9 mouse cellular contexts compared by ENCODE assay signal in the genomic region with DNA sequence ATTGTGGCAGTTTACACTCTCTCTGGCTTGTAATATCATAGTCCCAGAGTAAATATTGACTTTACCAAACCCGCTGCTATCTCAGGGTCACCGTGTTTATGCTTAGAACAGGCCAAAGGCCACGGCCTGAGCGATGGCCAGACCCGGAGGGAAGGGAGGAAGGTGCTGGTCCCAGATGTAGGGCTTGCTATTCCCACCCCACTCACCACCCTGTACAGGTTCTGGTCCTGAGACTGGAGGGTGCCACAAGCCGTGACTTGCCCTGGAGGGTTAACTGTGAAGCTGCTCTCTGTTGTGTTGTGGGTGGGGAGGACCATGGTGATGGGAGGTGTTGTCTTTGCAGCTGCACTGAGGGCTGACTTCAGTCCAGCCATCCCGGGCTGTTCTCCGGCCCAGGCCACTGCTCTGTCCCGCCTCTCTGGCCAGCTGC. TPM values are rescaled to one million over a fixed set of nuclear protein-coding genes. Genes with fewer than 3 reads are reported as not detected.
DNase-seq lines count a peak whose midpoint lies in the region; ATAC-seq and TF ChIP-seq lines count a peak whose summit lies in the region.
"Had no signal": no experiment of that assay in that cellular context is flagged by ENCODE, and none has a peak within 500 bp of the region (broad histone marks: within the 10 kb centered on the region; RNA-seq: fewer than 3 reads in every experiment).

No protein-coding gene starts in this region.

- peak overlapping the region; percentile 2; the same call in 1 of the 2 replicates for H3K4me3 ChIP-seq in limb, embryonic 12.5 days (replicated peaks)
- H3K4me3 ChIP-seq in forebrain, embryonic 10.5 days = no peak overlapping the region
- H3K4me3 ChIP-seq in forebrain, postnatal 0 days (ENCODE audit: low read depth, low read length) = no peak overlapping the region
- H3K4me3 ChIP-seq: midbrain, embryonic 12.5 days had no signal

- ATAC-seq in limb, embryonic 12.5 days (ENCODE audit: insufficient number of reproducible peaks, insufficient read depth, low FRiP score, low TSS enrichment, low read depth) = no peak
- ATAC-seq in inflammation-experienced regulatory T-cells, adult 6 months = no peak
- ATAC-seq in forebrain, postnatal 0 days = no peak

- peak overlapping the region; percentile 27; the same call in 1 of the 2 replicates for H3K9ac ChIP-seq in limb, embryonic 12.5 days (replicated peaks)
- H3K9ac ChIP-seq in forebrain, postnatal 0 days = no peak overlapping the region
- H3K9ac ChIP-seq: midbrain, embryonic 12.5 days had no signal

- peaks cover 5% of the 10 kb centered on the region; the same call in 1 of the 2 replicates for H3K9me3 ChIP-seq in limb, embryonic 12.5 days
- H3K9me3 ChIP-seq in forebrain, embryonic 10.5 days = no peaks in the 10 kb centered on the region; the same call in 1 of the 2 replicates
- no peaks in the 10 kb centered on the region for H3K9me3 ChIP-seq in forebrain, postnatal 0 days (ENCODE audit: low read length)
- H3K9me3 ChIP-seq: midbrain, embryonic 12.5 days had no signal

- no peaks in the 10 kb centered on the region for H3K36me3 ChIP-seq in limb, embryonic 12.5 days
- no peaks in the 10 kb centered on the region for H3K36me3 ChIP-seq in forebrain, embryonic 10.5 days (replicated peaks)
- no peaks in the 10 kb centered on the region for H3K36me3 ChIP-seq in forebrain, postnatal 0 days (ENCODE audit: insufficient read depth)
- H3K36me3 ChIP-seq: midbrain, embryonic 12.5 days had no signal

- H3K4me1 ChIP-seq in limb, embryonic 12.5 days (replicated peaks) = peaks cover 39% of the 10 kb centered on the region
- peaks cover 45% of the 10 kb centered on the region for H3K4me1 ChIP-seq in forebrain, embryonic 10.5 days
- peaks cover 4% of the 10 kb centered on the region for H3K4me1 ChIP-seq in forebrain, postnatal 0 days (ENCODE audit: insufficient read depth)

- peak overlapping the region; percentile 94 for H3K4me2 ChIP-seq in limb, embryonic 12.5 days
- H3K4me2 ChIP-seq in forebrain, postnatal 0 days (ENCODE audit: low read depth) = no peak overlapping the region

- peaks cover 23% of the 10 kb centered on the region; the same call in 1 of the 2 replicates for H3K27me3 ChIP-seq in limb, embryonic 12.5 days
- peaks cover 62% of the 10 kb centered on the region for H3K27me3 ChIP-seq in forebrain, embryonic 10.5 days (ENCODE audit: poor library complexity, severe bottlenecking)
- H3K27me3 ChIP-seq in forebrain, postnatal 0 days (ENCODE audit: insufficient read depth, low read length) = peaks cover 44% of the 10 kb centered on the region

- TF ChIP-seq CTCF in forebrain, postnatal 0 days (IDR thresholded peaks at IDR 0.05; ENCODE audit: low read depth) = no peak

- DNase-seq in heart, adult 18-20 months = peak; percentile 71 to 77
- no peak for DNase-seq in heart, adult 8-10 months (ENCODE audit: low spot score)
- DNase-seq in urinary bladder, adult 2 months (ENCODE audit: low spot score) = peak; percentile 47
- no peak for DNase-seq in urinary bladder, postnatal 14 days (ENCODE audit: low spot score)
- DNase-seq in forebrain, embryonic 10.5 days (ENCODE audit: extremely low spot score, low spot score) = no peak
- DNase-seq in forebrain, postnatal 0 days = no peak

- no peak overlapping the region for H3K27ac ChIP-seq in limb, embryonic 12.5 days
- no peak overlapping the region for H3K27ac ChIP-seq in forebrain, embryonic 10.5 days
- no peak overlapping the region for H3K27ac ChIP-seq in forebrain, postnatal 0 days (ENCODE audit: low read depth, low read length)
- H3K27ac ChIP-seq: midbrain, embryonic 12.5 days had no signal

- WGBS in limb, embryonic 12.5 days = 29% methylated on average over 9 of the region's 9 CpGs
- WGBS in forebrain, embryonic 10.5 days = 46% methylated on average over 9 of the region's 9 CpGs
- 70% methylated on average over 9 of the region's 9 CpGs for WGBS in forebrain, postnatal 0 days

RNA-seq across cellular contexts. Expression of gene Plekhg3, which starts 4.8 kb away (rescaled TPM):
- total RNA-seq in heart, adult 18-20 months (2021) = 10 to 100 TPM; 10.6 to 11.4 TPM
- total RNA-seq in heart, adult 8-10 months (2022) = 10 to 100 TPM; 11.4 to 14.3 (median 13.2) TPM
- polyA plus RNA-seq in urinary bladder, adult 2 months (2012; rRNA removed) = 56.5 and 62.8 TPM in 2 replicates
- 6.2 and 7.4 TPM in 2 replicates for polyA plus RNA-seq in limb, embryonic 12.5 days (2016; fragmentation: Nextera tagmentation; extraction: Ambion mirVana)
- polyA plus RNA-seq in inflammation-experienced regulatory T-cells, adult 6 months (2017; shearing (Covaris generic)) = 1 to 10 TPM; 1.9 to 3.5 (median 2.9) TPM
- polyA plus RNA-seq in forebrain, embryonic 10.5 days (2016; fragmentation: Nextera tagmentation; extraction: Ambion mirVana) = 1.5 and 2.4 TPM in 2 replicates
- 4.1 and 6.2 TPM in 2 replicates for total RNA-seq in forebrain, postnatal 0 days (2014; rRNA removed)
- polyA plus RNA-seq in forebrain, postnatal 0 days (2015; fragmentation: Nextera tagmentation; extraction: Ambion mirVana) = 0.53 and 1.1 TPM in 2 replicates

Comparison
In these comparisons a context has a peak if more than half of its experiments do, and no peak if none do; other contexts are left out.
1. DNase-seq: peak in heart, adult 18-20 months (2 of 2) and urinary bladder, adult 2 months (single experiment); none in heart, adult 8-10 months (single experiment), urinary bladder, postnatal 14 days (single experiment), forebrain, embryonic 10.5 days (single experiment) and forebrain, postnatal 0 days (single experiment).